Mouse (Mus musculus): ENCODE data around the gene Abcc12. TPM values are rescaled to one million over a fixed set of nuclear protein-coding genes. Genes with fewer than 3 reads are reported as not detected.

Gene Abcc12
- polyA plus RNA-seq, 1 experiment from 2014 or later, result 0.55 TPM

- Histone ChIP-seq H3K4me2 (ENCODE audit: low read depth, low read length) (peak overlapping the region; percentile 33), H3K27me3 (ENCODE audit: control insufficient read depth, insufficient read depth, low read depth, low read length) (no peaks in the 10 kb centered on the region), H3K9me3 (ENCODE audit: control insufficient read depth, low read length) (no peaks in the 10 kb centered on the region), H3K9ac (ENCODE audit: low read length) (no peak overlapping the region), H3K4me3 (ENCODE audit: low read length) (no peak overlapping the region), H3K27ac (ENCODE audit: low read length) (no peak overlapping the region), H3K4me1 (replicated peaks; ENCODE audit: control insufficient read depth, insufficient read depth, low read length) (no peaks in the 10 kb centered on the region), H3K36me3 (ENCODE audit: control insufficient read depth, insufficient read depth, low read length) (no peaks in the 10 kb centered on the region)
- WGBS, result 32% methylated on average over 11 of the region's 11 CpGs
- peak; percentile 69; the same call in 1 of the 2 replicates for ATAC-seq (ENCODE audit: low read depth)
Observed at GRCm38 (mm10) chr8:86535791-86536662, 44.5 kb downstream of the Abcc12 start.

GRCm38 (mm10) chr8:86535068-86535560 lies 45.4 kb downstream of the Abcc12 start:
- 70% methylated on average over 7 of the region's 7 CpGs for WGBS
- Histone ChIP-seq H3K27ac (ENCODE audit: low read length) (no peak overlapping the region), H3K27me3 (ENCODE audit: control insufficient read depth, insufficient read depth, low read depth, low read length) (no peaks in the 10 kb centered on the region), H3K4me1 (replicated peaks; ENCODE audit: control insufficient read depth, insufficient read depth, low read length) (no peaks in the 10 kb centered on the region), H3K4me2 (ENCODE audit: low read depth, low read length) (no peak overlapping the region), H3K4me3 (ENCODE audit: low read length) (no peak overlapping the region), H3K36me3 (ENCODE audit: control insufficient read depth, insufficient read depth, low read length) (no peaks in the 10 kb centered on the region), H3K9me3 (ENCODE audit: control insufficient read depth, low read length) (no peaks in the 10 kb centered on the region), H3K9ac (ENCODE audit: low read length) (no peak overlapping the region)
- no peak for ATAC-seq (ENCODE audit: low read depth)

- H3K9me3 ChIP-seq (ENCODE audit: control insufficient read depth, low read length), result no peaks in the 10 kb centered on the region
Observed at GRCm38 (mm10) chr8:86529714-86530113, 50.8 kb downstream of the Abcc12 start.

GRCm38 (mm10) chr8:86527336-86528029 lies 53.0 kb downstream of the Abcc12 start:
- H3K9ac ChIP-seq (ENCODE audit: low read length), result no peak overlapping the region
- no peak overlapping the region for H3K27ac ChIP-seq (ENCODE audit: low read length)
- no peak for ATAC-seq (ENCODE audit: low read depth)
- H3K36me3 ChIP-seq (ENCODE audit: control insufficient read depth, insufficient read depth, low read length), result no peaks in the 10 kb centered on the region
- no peaks in the 10 kb centered on the region for H3K4me1 ChIP-seq (replicated peaks; ENCODE audit: control insufficient read depth, insufficient read depth, low read length)
- H3K4me3 ChIP-seq (ENCODE audit: low read length), result no peak overlapping the region
- H3K4me2 ChIP-seq (ENCODE audit: low read depth, low read length), result no peak overlapping the region
- 68% methylated on average over 19 of the region's 19 CpGs for WGBS
- H3K27me3 ChIP-seq (ENCODE audit: control insufficient read depth, insufficient read depth, low read depth, low read length), result no peaks in the 10 kb centered on the region
- no peaks in the 10 kb centered on the region for H3K9me3 ChIP-seq (ENCODE audit: control insufficient read depth, low read length)

More at GRCm38 (mm10) chr8:86529714-86530113, 50.8 kb downstream of the Abcc12 start:
- Histone ChIP-seq H3K36me3 (ENCODE audit: control insufficient read depth, insufficient read depth, low read length) (no peaks in the 10 kb centered on the region), H3K9ac (ENCODE audit: low read length) (no peak overlapping the region), H3K27ac (ENCODE audit: low read length) (no peak overlapping the region), H3K4me3 (ENCODE audit: low read length) (no peak overlapping the region), H3K4me2 (ENCODE audit: low read depth, low read length) (no peak overlapping the region), H3K4me1 (replicated peaks; ENCODE audit: control insufficient read depth, insufficient read depth, low read length) (no peaks in the 10 kb centered on the region), H3K27me3 (ENCODE audit: control insufficient read depth, insufficient read depth, low read depth, low read length) (no peaks in the 10 kb centered on the region)
- ATAC-seq (ENCODE audit: low read depth), result no peak
- 46% methylated on average over 2 of the region's 2 CpGs for WGBS

- H3K27ac ChIP-seq (ENCODE audit: low read length), result no peak overlapping the region
- no peaks in the 10 kb centered on the region for H3K4me1 ChIP-seq (replicated peaks; ENCODE audit: control insufficient read depth, insufficient read depth, low read length)
- H3K4me2 ChIP-seq (ENCODE audit: low read depth, low read length), result no peak overlapping the region
- H3K27me3 ChIP-seq (ENCODE audit: control insufficient read depth, insufficient read depth, low read depth, low read length), result no peaks in the 10 kb centered on the region
- H3K36me3 ChIP-seq (ENCODE audit: control insufficient read depth, insufficient read depth, low read length), result no peaks in the 10 kb centered on the region
- no peak overlapping the region for H3K4me3 ChIP-seq (ENCODE audit: low read length)
- ATAC-seq (ENCODE audit: low read depth), result no peak
- no peak overlapping the region for H3K9ac ChIP-seq (ENCODE audit: low read length)
- 89% methylated on average over 8 of the region's 8 CpGs for WGBS
- H3K9me3 ChIP-seq (ENCODE audit: control insufficient read depth, low read length), result no peaks in the 10 kb centered on the region
Observed at GRCm38 (mm10) chr8:86526808-86527207, 53.7 kb downstream of the Abcc12 start.

- Histone ChIP-seq H3K9me3 (ENCODE audit: control insufficient read depth, low read length) (no peaks in the 10 kb centered on the region), H3K4me3 (ENCODE audit: low read length) (no peak overlapping the region), H3K27ac (ENCODE audit: low read length) (no peak overlapping the region), H3K4me1 (replicated peaks; ENCODE audit: control insufficient read depth, insufficient read depth, low read length) (no peaks in the 10 kb centered on the region), H3K4me2 (ENCODE audit: low read depth, low read length) (no peak overlapping the region), H3K36me3 (ENCODE audit: control insufficient read depth, insufficient read depth, low read length) (no peaks in the 10 kb centered on the region), H3K27me3 (ENCODE audit: control insufficient read depth, insufficient read depth, low read depth, low read length) (no peaks in the 10 kb centered on the region), H3K9ac (ENCODE audit: low read length) (no peak overlapping the region)
- ATAC-seq (ENCODE audit: low read depth), result no peak
- 59% methylated on average over 1 of the region's 1 CpGs for WGBS
Observed at GRCm38 (mm10) chr8:86514203-86514602, 66.3 kb downstream of the Abcc12 start.

GRCm38 (mm10) chr8:86512886-86513285 lies 67.6 kb downstream of the Abcc12 start:
- Histone ChIP-seq H3K27ac (ENCODE audit: low read length) (no peak overlapping the region), H3K27me3 (ENCODE audit: control insufficient read depth, insufficient read depth, low read depth, low read length) (no peaks in the 10 kb centered on the region), H3K4me1 (replicated peaks; ENCODE audit: control insufficient read depth, insufficient read depth, low read length) (no peaks in the 10 kb centered on the region), H3K9me3 (ENCODE audit: control insufficient read depth, low read length) (no peaks in the 10 kb centered on the region), H3K4me2 (ENCODE audit: low read depth, low read length) (no peak overlapping the region), H3K36me3 (ENCODE audit: control insufficient read depth, insufficient read depth, low read length) (no peaks in the 10 kb centered on the region), H3K9ac (ENCODE audit: low read length) (no peak overlapping the region), H3K4me3 (ENCODE audit: low read length) (no peak overlapping the region)
- 57% methylated on average over 5 of the region's 5 CpGs for WGBS
- no peak for ATAC-seq (ENCODE audit: low read depth)

GRCm38 (mm10) chr8:86512131-86512792 lies 68.2 kb downstream of the Abcc12 start:
- no peak overlapping the region for H3K9ac ChIP-seq (ENCODE audit: low read length)
- no peak overlapping the region for H3K4me3 ChIP-seq (ENCODE audit: low read length)
- 30% methylated on average over 10 of the region's 10 CpGs for WGBS
- ATAC-seq (ENCODE audit: low read depth), result no peak
- H3K27me3 ChIP-seq (ENCODE audit: control insufficient read depth, insufficient read depth, low read depth, low read length), result no peaks in the 10 kb centered on the region
- no peak overlapping the region for H3K27ac ChIP-seq (ENCODE audit: low read length)
- no peak overlapping the region for H3K4me2 ChIP-seq (ENCODE audit: low read depth, low read length)
- no peaks in the 10 kb centered on the region for H3K36me3 ChIP-seq (ENCODE audit: control insufficient read depth, insufficient read depth, low read length)
- no peaks in the 10 kb centered on the region for H3K9me3 ChIP-seq (ENCODE audit: control insufficient read depth, low read length)
- H3K4me1 ChIP-seq (replicated peaks; ENCODE audit: control insufficient read depth, insufficient read depth, low read length), result no peaks in the 10 kb centered on the region

- H3K4me1 ChIP-seq (replicated peaks; ENCODE audit: control insufficient read depth, insufficient read depth, low read length), result no peaks in the 10 kb centered on the region
- H3K9ac ChIP-seq (ENCODE audit: low read length), result no peak overlapping the region
- H3K4me2 ChIP-seq (ENCODE audit: low read depth, low read length), result no peak overlapping the region
- H3K27ac ChIP-seq (ENCODE audit: low read length), result no peak overlapping the region
- 52% methylated on average over 7 of the region's 7 CpGs for WGBS
- no peak overlapping the region for H3K4me3 ChIP-seq (ENCODE audit: low read length)
- H3K36me3 ChIP-seq (ENCODE audit: control insufficient read depth, insufficient read depth, low read length), result no peaks in the 10 kb centered on the region
- H3K9me3 ChIP-seq (ENCODE audit: control insufficient read depth, low read length), result no peaks in the 10 kb centered on the region
- no peak for ATAC-seq (ENCODE audit: low read depth)
- no peaks in the 10 kb centered on the region for H3K27me3 ChIP-seq (ENCODE audit: control insufficient read depth, insufficient read depth, low read depth, low read length)
Observed at GRCm38 (mm10) chr8:86501341-86501740, 79.1 kb downstream of the Abcc12 start.
